Mouse (Mus musculus): ENCODE measurements around the gene Hexb.

The Hexb gene

GRCm38 (mm10) chr13:97224341-97224982, 26.3 kb upstream of the Hexb start:
- no peak for DNase-seq (ENCODE audit: low spot score in 2 of 2)

GRCm38 (mm10) chr13:97223856-97224255, 25.7 kb upstream of the Hexb start:
- DNase-seq (ENCODE audit: low spot score in 2 of 2): no peak

- DNase-seq (ENCODE audit: low spot score in 2 of 2): no peak
Measured at GRCm38 (mm10) chr13:97220022-97220421, 21.9 kb upstream of the Hexb start.

GRCm38 (mm10) chr13:97216196-97216595, 18.0 kb upstream of the Hexb start:
- no peak for DNase-seq (ENCODE audit: low spot score in 2 of 2)

GRCm38 (mm10) chr13:97215563-97215962, 17.4 kb upstream of the Hexb start:
- DNase-seq (ENCODE audit: low spot score in 2 of 2): no peak

- DNase-seq (ENCODE audit: low spot score in 2 of 2): no peak
Measured at GRCm38 (mm10) chr13:97214583-97215268, 16.6 kb upstream of the Hexb start.

- no peak for DNase-seq (ENCODE audit: low spot score in 2 of 2)
Measured at GRCm38 (mm10) chr13:97208500-97209010, 10.4 kb upstream of the Hexb start.

- DNase-seq (ENCODE audit: low spot score in 2 of 2): no peak
Measured at GRCm38 (mm10) chr13:97208112-97208478, 9.9 kb upstream of the Hexb start.

GRCm38 (mm10) chr13:97207472-97208111, 9.4 kb upstream of the Hexb start:
- no peak for DNase-seq (ENCODE audit: low spot score in 2 of 2)

GRCm38 (mm10) chr13:97206046-97206445, 7.9 kb upstream of the Hexb start:
- DNase-seq (ENCODE audit: low spot score in 2 of 2): no peak

- DNase-seq (ENCODE audit: low spot score in 2 of 2): peak; percentile 70 to 82
Measured at GRCm38 (mm10) chr13:97205052-97205701, 7.0 kb upstream of the Hexb start.

GRCm38 (mm10) chr13:97201896-97202295, 3.7 kb upstream of the Hexb start:
- DNase-seq (ENCODE audit: low spot score in 2 of 2): no peak

- no peak for DNase-seq (ENCODE audit: low spot score in 2 of 2)
Measured at GRCm38 (mm10) chr13:97201076-97201475, 2.9 kb upstream of the Hexb start.

GRCm38 (mm10) chr13:97199123-97199522, 966 bp upstream of the Hexb start:
- no peak for DNase-seq (ENCODE audit: low spot score in 2 of 2)

GRCm38 (mm10) chr13:97196925-97197218, 1.3 kb downstream of the Hexb start:
- DNase-seq (ENCODE audit: low spot score in 2 of 2): no peak

- no peak for DNase-seq (ENCODE audit: low spot score in 2 of 2)
Measured at GRCm38 (mm10) chr13:97196186-97196924, 1.8 kb downstream of the Hexb start.

- peak in 1 of 2 experiments; percentile 41 for DNase-seq (ENCODE audit: low spot score in 2 of 2)
Measured at GRCm38 (mm10) chr13:97193420-97193819, 4.7 kb downstream of the Hexb start.

- DNase-seq (ENCODE audit: low spot score in 2 of 2): no peak
Measured at GRCm38 (mm10) chr13:97192649-97193048, 5.5 kb downstream of the Hexb start.

GRCm38 (mm10) chr13:97187693-97188092, 10.5 kb downstream of the Hexb start:
- DNase-seq (ENCODE audit: low spot score in 2 of 2): no peak

GRCm38 (mm10) chr13:97186346-97186745, 11.8 kb downstream of the Hexb start:
- DNase-seq (ENCODE audit: low spot score in 2 of 2): no peak

- DNase-seq (ENCODE audit: low spot score in 2 of 2): no peak
Measured at GRCm38 (mm10) chr13:97184656-97185055, 13.5 kb downstream of the Hexb start.

GRCm38 (mm10) chr13:97184168-97184567, 14.0 kb downstream of the Hexb start:
- no peak for DNase-seq (ENCODE audit: low spot score in 2 of 2)

Data from urinary bladder, postnatal 4 days (tissue).